Mouse (Mus musculus) layer of hippocampus, postnatal 10 days (tissue): ENCODE measurements around the gene Rrbp1. TPM values are rescaled to one million over a fixed set of nuclear protein-coding genes. Genes with fewer than 3 reads are reported as not detected.
A peak's percentile ranks its signal among the peaks of the same experiment; 100 is the strongest.

Experiments used
- DNase-seq, 2 experiments: peaks; one replicate each; pipeline ENCODE4 v3.0.0; 2021; ENCODE audit warnings: low spot score in 2 of 2
- long read RNA-seq: library from polyadenylated mRNA; stranded (forward); transcript quantifications from one replicate; pipeline ENCODE4 v2.0.0, GENCODE M21; 2023
- total RNA-seq, 2 experiments: library from RNA; stranded (reverse); gene quantifications; 2 replicates each; pipeline ENCODE4 v1.2.3; 2021

Gene Rrbp1
- total RNA-seq, result 100 to 1,000 TPM in 1 of 2 experiments, 10 to 100 TPM in 1; 94.7 to 102 TPM
- long read RNA-seq, full-length matches to known transcripts, result 1 of 14 reads
- long read RNA-seq, partial matches to known transcripts, result 11 of 14 reads
- long read RNA-seq, other reads (novel, unspliced or antisense), result 2 of 14 reads

GRCm38 (mm10) chr2:144011080-144011551 lies at the start of gene Rrbp1:
Gene Rrbp1 (minus strand): TSS chr2:144011263.
- DNase-seq, result peak; percentile 97 to 98

- DNase-seq, result no peak
Measured at GRCm38 (mm10) chr2:144057735-144058134, 46.7 kb upstream of the Rrbp1 start.

GRCm38 (mm10) chr2:144052410-144053065 lies 41.5 kb upstream of the Rrbp1 start:
- DNase-seq, result peak; percentile 86 to 87

- DNase-seq, result no peak
Measured at GRCm38 (mm10) chr2:144050861-144051260, 39.8 kb upstream of the Rrbp1 start.

- no peak for DNase-seq
Measured at GRCm38 (mm10) chr2:144050146-144050680, 39.1 kb upstream of the Rrbp1 start.

- DNase-seq, result no peak
Measured at GRCm38 (mm10) chr2:144046916-144047315, 35.9 kb upstream of the Rrbp1 start.

GRCm38 (mm10) chr2:144045756-144046560 lies 34.9 kb upstream of the Rrbp1 start:
- DNase-seq, result no peak

GRCm38 (mm10) chr2:144044726-144045125 lies 33.7 kb upstream of the Rrbp1 start:
- peak; percentile 51 to 67 for DNase-seq

GRCm38 (mm10) chr2:144032664-144033063 lies 21.6 kb upstream of the Rrbp1 start, which contains the start of gene Banf2:
Gene Banf2 (plus strand): TSS chr2:144033059.
- no peak for DNase-seq

- no peak for DNase-seq
Measured at GRCm38 (mm10) chr2:144030791-144031190, 19.7 kb upstream of the Rrbp1 start.

- no peak for DNase-seq
Measured at GRCm38 (mm10) chr2:144026456-144026855, 15.4 kb upstream of the Rrbp1 start.

GRCm38 (mm10) chr2:144025361-144025760 lies 14.3 kb upstream of the Rrbp1 start:
- DNase-seq, result no peak

GRCm38 (mm10) chr2:144022441-144022840 lies 11.4 kb upstream of the Rrbp1 start:
- no peak for DNase-seq

- DNase-seq, result no peak
Measured at GRCm38 (mm10) chr2:144019971-144020370, 8.9 kb upstream of the Rrbp1 start.

GRCm38 (mm10) chr2:144015861-144016260 lies 4.8 kb upstream of the Rrbp1 start:
- no peak for DNase-seq

GRCm38 (mm10) chr2:144014481-144014880 lies 3.4 kb upstream of the Rrbp1 start:
- DNase-seq, result no peak

- no peak for DNase-seq
Measured at GRCm38 (mm10) chr2:144014051-144014450, 3.0 kb upstream of the Rrbp1 start.

GRCm38 (mm10) chr2:144010282-144011044 lies 600 bp downstream of the Rrbp1 start:
- DNase-seq, result peak; percentile 81 to 83

- peak in 1 of 2 experiments; percentile 26 for DNase-seq
Measured at GRCm38 (mm10) chr2:144009551-144010281, 1.3 kb downstream of the Rrbp1 start.

GRCm38 (mm10) chr2:144009081-144009480 lies 2.0 kb downstream of the Rrbp1 start:
- no peak for DNase-seq
